Mouse (Mus musculus): ENCODE measurements at regions not wholly inside any gene's neighbourhood (a gene's known extent, or its start where the extent isn't known, plus 50 kb on each side); places are given as distances from the start of the nearest gene placed in this dataset.

- TF ChIP-seq CTCF (conservative IDR thresholded peaks at IDR 0.05; ENCODE audit: insufficient read depth, insufficient read length, low read depth, low read length) (no peak), POLR2A (IDR thresholded peaks at IDR 0.05; ENCODE audit: low read depth, low read length) (no peak)
These were observed 85.9 kb downstream of the Lmo4 start for GRCm38 (mm10) chr3:144119076-144119475.

Measured in kidney, adult 2 months (tissue).